ENCODE assay signal across 8 mouse cellular contexts in genomic region chr10:13965974-13966829, GRCm38 (mm10). TPM values are rescaled to one million over a fixed set of nuclear protein-coding genes. Genes with fewer than 3 reads are reported as not detected.
DNase-seq lines count a peak whose midpoint lies in the region; ATAC-seq lines count a peak whose summit lies in the region.

Gene Hivep2 (plus strand): TSS chr10:13966075.

- H3K27me3 ChIP-seq in intestine, embryonic 15.5 days (replicated peaks) = no peaks in the 10 kb centered on the region
- H3K27me3 ChIP-seq in midbrain, embryonic 14.5 days (ENCODE audit: control insufficient read depth, insufficient read depth, low read length) = 0 out of 2 replicates have a peak, but pooled peaks cover 6% of the 10 kb centered on the region
- H3K27me3 ChIP-seq in splenic B cell, adult 2 months (ENCODE audit: control insufficient read depth, insufficient read depth, low read length, poor library complexity, severe bottlenecking) = no peaks in the 10 kb centered on the region

- WGBS in intestine, embryonic 15.5 days = under 1% methylated on average over 61 of the region's 67 CpGs
- under 1% methylated on average over 63 of the region's 67 CpGs for WGBS in midbrain, embryonic 14.5 days

- ATAC-seq in cerebellum, adult (ENCODE audit: insufficient number of reproducible peaks, low FRiP score, low TSS enrichment) = peak; percentile 17
- ATAC-seq in intestine, embryonic 15.5 days = peak; percentile 60
- ATAC-seq in midbrain, embryonic 14.5 days (ENCODE audit: low FRiP score, low TSS enrichment) = peak; percentile 61

- H3K9me3 ChIP-seq in intestine, embryonic 15.5 days = no peaks in the 10 kb centered on the region
- H3K9me3 ChIP-seq in midbrain, embryonic 14.5 days (ENCODE audit: control insufficient read depth, low read length) = no peaks in the 10 kb centered on the region

- peak within 1 kb of the TSS; percentile 86 for H3K4me3 ChIP-seq in intestine, embryonic 15.5 days (replicated peaks)
- H3K4me3 ChIP-seq in midbrain, embryonic 14.5 days (replicated peaks; ENCODE audit: low read depth, low read length) = peak within 1 kb of the TSS; percentile 60

- H3K4me2 ChIP-seq in intestine, embryonic 15.5 days (replicated peaks) = peak within 1 kb of the TSS; percentile 79
- peak within 1 kb of the TSS; percentile 100 for H3K4me2 ChIP-seq in midbrain, embryonic 14.5 days (ENCODE audit: low read length)

- peaks cover 4% of the 10 kb centered on the region; the same call in 1 of the 2 replicates for H3K4me1 ChIP-seq in intestine, embryonic 15.5 days (replicated peaks)
- no peaks in the 10 kb centered on the region for H3K4me1 ChIP-seq in midbrain, embryonic 14.5 days (ENCODE audit: control insufficient read depth, insufficient read depth, low read length)

- peak within 1 kb of the TSS; percentile 97 for H3K27ac ChIP-seq in intestine, embryonic 15.5 days
- H3K27ac ChIP-seq in midbrain, embryonic 14.5 days (replicated peaks; ENCODE audit: low read depth, low read length) = peak within 1 kb of the TSS; percentile 96

- DNase-seq in cerebellum, adult 9-11 months = no peak
- DNase-seq in cerebellum, postnatal 36 days = peak; percentile 60 to 61
- peak; percentile 64 for DNase-seq in gastrocnemius, postnatal 25 days
- DNase-seq in left cerebral cortex, postnatal 36 days (ENCODE audit: low spot score in 2 of 2) = peak; percentile 65 to 67
- DNase-seq in midbrain, embryonic 14.5 days = peak; percentile 74
- DNase-seq in splenic B cell, adult 2 months (ENCODE audit: low read depth, low spot score) = peak; percentile 68

- H3K36me3 ChIP-seq in intestine, embryonic 15.5 days = no peaks in the 10 kb centered on the region
- H3K36me3 ChIP-seq in midbrain, embryonic 14.5 days (ENCODE audit: control insufficient read depth, insufficient read depth, low read length) = no peaks in the 10 kb centered on the region
- H3K36me3 ChIP-seq in splenic B cell, adult 2 months (ENCODE audit: control insufficient read depth, insufficient read depth, low read length, poor library complexity, severe bottlenecking) = no peaks in the 10 kb centered on the region

- peak within 1 kb of the TSS; percentile 81 for H3K9ac ChIP-seq in intestine, embryonic 15.5 days
- peak within 1 kb of the TSS; percentile 82 for H3K9ac ChIP-seq in midbrain, embryonic 14.5 days (replicated peaks; ENCODE audit: low read length)

- intact Hi-C loops in left cerebral cortex, postnatal 36 days (cut with DNase I) = loop anchor here (2.0 to 10.0 kb wide), 10 partner anchors 51 to 419 kb away; partner anchors contain the start of genes Adat2, Aig1 and Pex3

RNA-seq across cellular contexts. Expression of gene Hivep2, which starts in this region (rescaled TPM):
- total RNA-seq in gastrocnemius, postnatal 25 days (2021) = 10 to 100 TPM; 32.0 to 41.5 TPM
- polyA plus RNA-seq in intestine, embryonic 15.5 days (2015; fragmentation: Nextera tagmentation; extraction: Ambion mirVana) = 3.6 and 5.2 TPM in 2 replicates
- 100 to 1,000 TPM; 250 to 257 TPM for total RNA-seq in left cerebral cortex, postnatal 36 days (2021)
- 12.8 TPM in 2 replicates for polyA plus RNA-seq in midbrain, embryonic 14.5 days (2014; fragmentation: Nextera tagmentation; extraction: Ambion mirVana)

Comparison
In these comparisons a context has a peak if more than half of its experiments do, and no peak if none do; other contexts are left out.
1. RNA of gene Hivep2 (total RNA-seq): 250 to 257 TPM in left cerebral cortex, postnatal 36 days; 32.0 to 41.5 TPM in gastrocnemius, postnatal 25 days; every median in the first group is over 4 times any median in the second.
2. Peak in every context shown above with its lines, with median percentiles within 50 percentile points of each other: ATAC-seq.